In the genomic region with DNA sequence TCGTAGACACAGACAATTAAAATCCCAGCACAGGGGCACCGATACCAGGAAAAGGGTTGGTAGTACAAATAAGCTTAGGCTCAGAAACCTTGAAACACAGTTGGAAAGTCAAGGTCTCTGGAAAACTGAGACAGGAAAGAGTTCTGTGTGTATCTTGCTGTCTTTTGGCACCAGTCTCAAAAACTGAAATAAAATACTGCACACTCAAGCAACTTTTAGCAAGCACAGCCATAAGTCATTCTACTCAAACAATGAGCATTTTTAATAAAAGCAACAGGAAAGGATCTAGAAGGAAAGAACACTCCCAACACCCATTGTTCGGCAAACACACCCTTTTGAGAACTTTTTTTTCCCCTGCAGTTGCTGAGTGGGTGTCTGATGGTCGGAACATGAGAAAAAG, we compare ENCODE assay signal across 8 mouse cellular contexts. TPM values are rescaled to one million over a fixed set of nuclear protein-coding genes. Genes with fewer than 3 reads are reported as not detected.
DNase-seq lines count a peak whose midpoint lies in the region; ATAC-seq and TF ChIP-seq lines count a peak whose summit lies in the region.

A gene (plus strand): TSS at position 359 of the 400 bp plus-strand sequence.

- H3K27me3 ChIP-seq in kidney, embryonic 15.5 days: no peaks in the 10 kb centered on the region
- no peaks in the 10 kb centered on the region for H3K27me3 ChIP-seq in heart, embryonic 16.5 days (ENCODE audit: control insufficient read depth, insufficient read depth, low read length)

- intact Hi-C loops in left cerebral cortex, postnatal 36 days (cut with DNase I): no loop called here

- H3K36me3 ChIP-seq in kidney, embryonic 15.5 days: no peaks in the 10 kb centered on the region
- no peaks in the 10 kb centered on the region for H3K36me3 ChIP-seq in heart, embryonic 16.5 days (ENCODE audit: control insufficient read depth, insufficient read depth)

- no peaks in the 10 kb centered on the region for H3K4me1 ChIP-seq in kidney, embryonic 15.5 days
- no peaks in the 10 kb centered on the region; the same call in 1 of the 2 replicates for H3K4me1 ChIP-seq in cortical plate, adult 2 months (ENCODE audit: control insufficient read depth, insufficient read depth, low read length)
- no peaks in the 10 kb centered on the region for H3K4me1 ChIP-seq in heart, embryonic 16.5 days (ENCODE audit: control insufficient read depth, insufficient read depth, low read length)

- 0 out of 2 replicates have a peak within 1 kb of the TSS, but pooled peaks have one; percentile 4 for H3K4me2 ChIP-seq in kidney, embryonic 15.5 days
- H3K4me2 ChIP-seq in heart, embryonic 16.5 days (ENCODE audit: low read depth, low read length): no peak within 1 kb of the TSS; the same call in 1 of the 2 replicates

- no peaks in the 10 kb centered on the region for H3K9me3 ChIP-seq in kidney, embryonic 15.5 days (replicated peaks)
- no peaks in the 10 kb centered on the region for H3K9me3 ChIP-seq in heart, embryonic 16.5 days (replicated peaks; ENCODE audit: control insufficient read depth, low read length)

- TF ChIP-seq POLR2A in cortical plate, adult 2 months (IDR thresholded peaks at IDR 0.05; ENCODE audit: extremely low read depth, insufficient read depth, low read length): no peak

- no peak for ATAC-seq in kidney, embryonic 15.5 days (replicated peaks; ENCODE audit: low FRiP score)
- no peak for ATAC-seq in heart, embryonic 16.5 days (replicated peaks; ENCODE audit: extremely low read depth, insufficient read depth, low FRiP score)
- ATAC-seq in monocyte, adult 5-6 weeks (replicated peaks; ENCODE audit: insufficient number of reproducible peaks, low FRiP score, low TSS enrichment, poor library complexity, severe bottlenecking): no peak

- no peak for TF ChIP-seq CTCF in cortical plate, adult 2 months (IDR thresholded peaks at IDR 0.05; ENCODE audit: extremely low read depth, insufficient read depth, low read length)

- no peak for DNase-seq in kidney, postnatal 25 days
- no peak for DNase-seq in left cerebral cortex, postnatal 36 days (ENCODE audit: low spot score in 2 of 2)
- DNase-seq in thymus, postnatal 25 days: no peak
- DNase-seq in urinary bladder, adult 18-20 months (ENCODE audit: low spot score in 2 of 2): no peak

- 60% methylated on average over 4 of the region's 4 CpGs for WGBS in kidney, embryonic 15.5 days
- WGBS in heart, embryonic 16.5 days: 67% methylated on average over 4 of the region's 4 CpGs

- H3K27ac ChIP-seq in kidney, embryonic 15.5 days: peak within 1 kb of the TSS; percentile 51
- H3K27ac ChIP-seq in cortical plate, adult 2 months (ENCODE audit: insufficient read depth, low read length): peak within 1 kb of the TSS; percentile 3; the same call in 1 of the 2 replicates
- H3K27ac ChIP-seq in heart, embryonic 16.5 days (ENCODE audit: low read length): peak within 1 kb of the TSS; percentile 57

- no peak within 1 kb of the TSS for H3K4me3 ChIP-seq in kidney, embryonic 15.5 days (replicated peaks)
- H3K4me3 ChIP-seq in cortical plate, adult 2 months (ENCODE audit: insufficient read depth, low read length): no peak within 1 kb of the TSS
- no peak within 1 kb of the TSS for H3K4me3 ChIP-seq in heart, embryonic 16.5 days (ENCODE audit: low read length)

- no peak within 1 kb of the TSS for H3K9ac ChIP-seq in kidney, embryonic 15.5 days
- no peak within 1 kb of the TSS for H3K9ac ChIP-seq in heart, embryonic 16.5 days (ENCODE audit: low read length)

RNA-seq across cellular contexts. Expression of the gene that starts here (rescaled TPM):
- 53.5 and 57.1 TPM in 2 replicates for polyA plus RNA-seq in kidney, embryonic 15.5 days (2015; fragmentation: Nextera tagmentation; extraction: Ambion mirVana)
- 41.3 and 42.6 TPM in 2 replicates for polyA plus RNA-seq in cortical plate, adult 2 months (2012; rRNA removed)
- 21.6 and 26.5 TPM in 2 replicates for polyA plus RNA-seq in heart, embryonic 16.5 days (2015; fragmentation: Nextera tagmentation; extraction: Ambion mirVana)
- 10 to 100 TPM; 63.3 to 75.6 TPM for total RNA-seq in left cerebral cortex, postnatal 36 days (2021)
- total RNA-seq in monocyte, adult 5-6 weeks (2017): not detected in 3 replicates

Comparison
In these comparisons a context has a peak if more than half of its experiments do, and no peak if none do; other contexts are left out.
1. RNA of the gene that starts here (total RNA-seq): 63.3 to 75.6 TPM in left cerebral cortex, postnatal 36 days; not detected in monocyte, adult 5-6 weeks; every median in the first group is over 10 times any median in the second.
2. H3K27ac ChIP-seq: peak in every context shown above with its lines; median percentile 57 in heart, embryonic 16.5 days; 51 in kidney, embryonic 15.5 days; 3 in cortical plate, adult 2 months.